Mouse (Mus musculus) brown adipose tissue, adult 24 weeks (tissue): ENCODE data around the gene Scaf8. TPM values are rescaled to one million over a fixed set of nuclear protein-coding genes. Genes with fewer than 3 reads are reported as not detected.

Experiments used
- H3K27ac ChIP-seq: fragments of 200-500 bp; replicated peaks from 2 replicates; pipeline ENCODE4 v1.5.1; 2012; ENCODE audit warnings: low read depth, mild to moderate bottlenecking, low read length
- H3K4me1 ChIP-seq: fragments of 200-500 bp; 2 replicates; pipeline ENCODE4 v1.6.1; 2012; ENCODE audit warnings: low read length, mixed read lengths; ENCODE audit not compliant: control insufficient read depth, insufficient read depth, insufficient read length
- H3K4me3 ChIP-seq: fragments of 200-500 bp; 2 replicates; pipeline ENCODE4 v1.5.1; 2012; ENCODE audit warnings: low read depth, mild to moderate bottlenecking, low read length, moderate library complexity; ENCODE audit not compliant: insufficient read depth
- polyA plus RNA-seq: library from polyadenylated mRNA; stranded (reverse); fragments of >200 nt; gene quantifications from 2 replicates; pipeline ENCODE4 v1.2.4, GENCODE M21; 2012; ENCODE audit not compliant: missing spikeins, insufficient read depth, insufficient read length

Gene Scaf8
- polyA plus RNA-seq, 1 experiment = 13.0 TPM

DNA sequence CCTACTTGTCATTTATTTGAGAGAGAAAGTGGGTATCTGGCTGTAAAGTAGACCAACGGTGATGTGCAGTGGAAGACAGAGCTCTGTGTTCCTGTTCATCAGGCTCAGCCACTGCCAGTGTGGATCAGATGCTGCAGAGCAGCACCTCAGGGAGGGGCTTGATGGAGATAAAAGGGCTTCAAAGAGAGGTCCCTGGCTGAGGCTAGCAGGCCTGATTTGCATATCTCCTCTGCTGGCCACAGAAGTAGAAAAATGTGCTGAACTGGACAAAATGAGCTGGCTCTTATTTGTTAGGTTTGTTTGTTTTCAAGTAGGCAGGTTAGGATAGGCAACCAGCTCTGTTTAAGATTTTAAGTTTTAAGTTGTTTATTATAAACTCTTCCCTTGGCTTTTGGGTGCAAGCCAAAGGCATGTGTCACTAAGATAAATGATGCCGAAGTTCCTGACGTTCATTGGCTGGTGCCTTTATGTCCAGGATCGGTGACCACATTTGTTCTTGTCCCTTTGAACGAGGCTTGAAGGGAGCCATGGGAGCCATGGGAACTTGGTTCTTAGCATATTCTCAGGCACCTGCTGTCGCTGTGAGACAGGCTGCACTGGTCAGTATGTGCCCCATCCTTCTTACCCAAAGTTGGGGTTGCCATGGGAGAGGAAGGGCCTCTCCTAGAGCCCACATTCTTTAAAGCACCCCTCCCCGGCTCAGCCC is 132.0 kb downstream of the Scaf8 start:
- H3K4me1 ChIP-seq = no peaks in the 10 kb centered on the region
- H3K27ac ChIP-seq = no peak overlapping the region
- no peak overlapping the region for H3K4me3 ChIP-seq

Other genes with a start within 250 kb of the Scaf8 start
- 1.1 and 2.2 TPM in 2 replicates for gene Tiam2, start 211.6 kb downstream of the Scaf8 start, polyA plus RNA-seq